Mouse (Mus musculus) cortical plate, adult 2 months (tissue): Measurements from ENCODE around the gene Rab3ip.

Experiments
- CTCF ChIP-seq: fragments of 200-500 bp; IDR thresholded peaks from 2 replicates; pipeline ENCODE4 v1.5.1; 2011; ENCODE audit warnings: mild to moderate bottlenecking, control low read depth, low read length; ENCODE audit not compliant: insufficient read depth; ENCODE audit errors: extremely low read depth
- POLR2A ChIP-seq: fragments of 200-500 bp; IDR thresholded peaks from 2 replicates; pipeline ENCODE4 v1.6.1; 2011; ENCODE audit warnings: mild to moderate bottlenecking, low read length, control low read depth; ENCODE audit not compliant: insufficient read depth; ENCODE audit errors: extremely low read depth

DNA sequence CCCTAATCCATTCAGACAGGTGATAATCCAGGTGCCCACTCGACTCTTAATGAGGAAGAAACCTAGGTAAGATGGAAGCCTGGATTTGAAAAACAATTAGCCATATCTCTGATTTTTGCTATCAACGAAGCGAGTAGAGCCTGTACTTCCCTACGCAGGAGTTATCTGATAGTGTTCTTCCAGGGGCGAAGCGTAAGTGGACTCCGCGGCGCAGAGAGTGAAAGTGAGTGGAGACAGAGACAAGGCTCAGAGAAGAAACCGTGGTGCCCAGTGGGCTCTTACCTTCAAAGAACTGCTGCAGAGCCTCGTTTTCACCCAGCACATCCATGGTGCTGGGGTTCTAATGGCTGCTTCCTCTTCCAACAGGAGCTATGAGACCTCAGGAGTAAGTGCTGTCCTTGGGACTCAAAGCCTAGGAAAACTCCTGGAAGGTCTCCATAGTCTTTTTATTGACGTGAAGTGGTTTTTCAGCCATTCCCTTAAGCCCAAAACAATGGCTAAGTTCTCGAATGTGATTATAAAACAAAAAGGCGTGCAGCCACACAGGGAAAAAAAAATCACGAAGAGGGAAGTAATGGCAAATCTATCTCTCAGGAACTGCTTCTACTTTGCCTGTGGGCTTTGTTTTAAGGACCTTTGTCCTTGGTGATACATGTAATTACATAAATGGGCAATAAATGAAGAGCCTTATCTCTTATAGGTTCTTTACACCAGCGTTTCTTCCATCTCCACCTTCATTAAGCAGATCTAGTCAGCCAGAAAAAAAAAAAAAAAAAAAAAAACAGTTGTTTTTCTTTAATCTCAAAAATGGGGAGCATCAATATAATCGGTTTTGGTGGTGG lies 54.0 kb downstream of the Rab3ip start, which contains the start of gene Myrfl:
- TF ChIP-seq CTCF (no peak), POLR2A (no peak)
